Mouse (Mus musculus): ENCODE results near the gene Cnpy1.

GRCm38 (mm10) chr5:28158308-28159071 lies 87.1 kb downstream of the Cnpy1 start:
- TF ChIP-seq TBP (IDR thresholded peaks at IDR 0.05; ENCODE audit: low read depth, low read length) (no peak), CHD2 (IDR thresholded peaks at IDR 0.05; ENCODE audit: low read length) (no peak), CTCF (IDR thresholded peaks at IDR 0.05 in 2 of 3, conservative IDR thresholded peaks at IDR 0.05 in 1 of 3; ENCODE audit: control insufficient read depth in 1 of 3, insufficient read depth in 1 of 3, low read depth in 2 of 3, low read length in 3 of 3, poor library complexity in 1 of 3, severe bottlenecking in 1 of 3) (no peak), TCF12 (IDR thresholded peaks at IDR 0.05; ENCODE audit: low read depth, low read length) (no peak), HCFC1 (IDR thresholded peaks at IDR 0.05; ENCODE audit: low read depth, low read length) (no peak), POLR2A (IDR thresholded peaks at IDR 0.05; ENCODE audit: control insufficient read depth in 1 of 2, insufficient read depth in 1 of 2, low read depth in 1 of 2, low read length in 2 of 2, poor library complexity in 1 of 2) (no peak), EP300 (IDR thresholded peaks at IDR 0.05; ENCODE audit: low read depth in 1 of 2, low read length in 2 of 2) (no peak), E2F4 (IDR thresholded peaks at IDR 0.05; ENCODE audit: borderline replicate concordance, low read depth, low read length) (no peak), BHLHE40 (IDR thresholded peaks at IDR 0.05; ENCODE audit: borderline replicate concordance, low read depth, low read length) (no peak), MAZ (IDR thresholded peaks at IDR 0.05; ENCODE audit: low read depth, low read length) (no peak), ETS1 (IDR thresholded peaks at IDR 0.05; ENCODE audit: low read depth, low read length) (no peak), ZKSCAN1 (IDR thresholded peaks at IDR 0.05; ENCODE audit: low read depth, low read length) (no peak), RCOR1 (IDR thresholded peaks at IDR 0.05; ENCODE audit: low read depth, low read length) (no peak), MYB (IDR thresholded peaks at IDR 0.05; ENCODE audit: low read depth, low read length) (no peak)
